In the genomic region with DNA sequence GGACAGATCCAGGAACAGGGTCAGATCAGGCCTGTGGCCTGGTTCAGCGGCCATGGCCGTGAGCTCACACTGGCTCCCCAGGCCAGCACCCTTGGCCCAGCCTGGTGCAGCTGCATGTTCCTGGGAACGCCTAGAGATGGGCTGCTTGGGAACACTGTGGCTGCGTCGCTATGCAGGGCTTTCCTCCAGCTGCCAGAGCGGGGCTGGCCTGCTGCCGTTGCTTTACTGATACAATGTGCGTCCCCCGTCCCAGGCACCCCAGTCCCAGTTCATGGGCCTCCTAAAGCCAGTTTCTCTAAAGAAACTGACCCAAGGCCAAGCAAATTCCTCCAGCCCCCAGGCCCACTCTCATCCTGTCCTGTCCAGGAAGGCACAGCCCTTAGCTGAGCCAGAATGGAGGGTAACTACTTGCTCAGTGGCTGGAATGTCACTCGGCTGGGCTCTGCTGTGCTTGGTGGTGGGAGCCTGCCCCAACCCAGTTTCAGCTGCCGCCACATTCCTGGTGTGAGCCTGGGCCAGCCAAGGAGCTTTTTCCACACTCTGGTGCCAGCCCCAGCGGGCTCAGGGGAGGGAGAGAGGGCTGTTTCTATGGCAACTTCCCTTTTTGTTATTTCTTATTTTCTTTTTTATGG, we compare ENCODE assay signal across 9 mouse cellular contexts. TPM values are rescaled to one million over a fixed set of nuclear protein-coding genes. Genes with fewer than 3 reads are reported as not detected.
DNase-seq lines count a peak whose midpoint lies in the region; ATAC-seq and TF ChIP-seq lines count a peak whose summit lies in the region.
"Had no signal": no experiment of that assay in that cellular context is flagged by ENCODE, and none has a peak within 500 bp of the region (broad histone marks: within the 10 kb centered on the region; RNA-seq: fewer than 3 reads in every experiment).

No protein-coding gene starts in this region.

- H3K36me3 ChIP-seq in hindbrain, embryonic 14.5 days (replicated peaks; ENCODE audit: control insufficient read depth, insufficient read depth) = no peaks in the 10 kb centered on the region
- no peaks in the 10 kb centered on the region for H3K36me3 ChIP-seq in small intestine, adult 2 months (ENCODE audit: control insufficient read depth, insufficient read depth, low read length)

- TF ChIP-seq CTCF in small intestine, adult 2 months (IDR thresholded peaks at IDR 0.05; ENCODE audit: extremely low read depth, insufficient read length, insufficient replicate concordance, low read depth, low read length) = no peak

- no peak overlapping the region; the same call in 1 of the 2 replicates for H3K4me2 ChIP-seq in hindbrain, embryonic 14.5 days (replicated peaks)

- TF ChIP-seq POLR2A in small intestine, adult 2 months (IDR thresholded peaks at IDR 0.05; ENCODE audit: low read depth, low read length) = no peak

- no peaks in the 10 kb centered on the region for H3K9me3 ChIP-seq in hindbrain, embryonic 14.5 days (ENCODE audit: control insufficient read depth, low read length)

- peaks cover 19% of the 10 kb centered on the region for H3K4me1 ChIP-seq in hindbrain, embryonic 14.5 days (replicated peaks; ENCODE audit: control insufficient read depth, insufficient read depth, low read length)
- H3K4me1 ChIP-seq in small intestine, adult 2 months (ENCODE audit: control insufficient read depth, insufficient read depth, insufficient read length, low read length) = peaks cover 20% of the 10 kb centered on the region

- no peak overlapping the region for H3K4me3 ChIP-seq in hindbrain, embryonic 14.5 days (replicated peaks; ENCODE audit: low read length)
- no peak overlapping the region for H3K4me3 ChIP-seq in small intestine, adult 2 months (ENCODE audit: low read depth, low read length)

- H3K27me3 ChIP-seq in hindbrain, embryonic 14.5 days (ENCODE audit: control insufficient read depth, insufficient read depth, low read length) = no peaks in the 10 kb centered on the region
- no peaks in the 10 kb centered on the region for H3K27me3 ChIP-seq in small intestine, adult 2 months (ENCODE audit: control insufficient read depth, insufficient read depth, low read length)

- 38% methylated on average over 12 of the region's 12 CpGs for WGBS in hindbrain, embryonic 14.5 days
- WGBS in small intestine, adult 2 months = 74% methylated on average over 12 of the region's 12 CpGs

- H3K9ac ChIP-seq in hindbrain, embryonic 14.5 days = 0 out of 2 replicates have a peak overlapping the region, but pooled peaks have one; percentile 28
- H3K9ac ChIP-seq: liver, embryonic 14.5 days had no signal

- peak; percentile 74 for ATAC-seq in hindbrain, embryonic 14.5 days (ENCODE audit: low FRiP score)

- peak overlapping the region; percentile 82 for H3K27ac ChIP-seq in hindbrain, embryonic 14.5 days
- peak overlapping the region; percentile 44 for H3K27ac ChIP-seq in small intestine, adult 2 months (ENCODE audit: insufficient read depth, low read depth, low read length)
- H3K27ac ChIP-seq: liver, embryonic 14.5 days had no signal

- intact Hi-C loops in left cerebral cortex, postnatal 14 days (cut with DNase I) = no loop called here

- DNase-seq in urinary bladder, postnatal 25 days (ENCODE audit: low spot score) = peak; percentile 41
- DNase-seq in urinary bladder, adult 2 months (ENCODE audit: low spot score) = no peak
- DNase-seq in gastrocnemius, postnatal 10 days = peak; percentile 80
- DNase-seq in hindbrain, embryonic 14.5 days (ENCODE audit: low spot score) = peak; percentile 70
- peak; percentile 62 to 75 for DNase-seq in left cerebral cortex, postnatal 14 days (ENCODE audit: low spot score in 2 of 2)
- peak; percentile 83 for DNase-seq in mesoderm, embryonic 11.5 days (ENCODE audit: low read depth, low spot score)
- no peak for DNase-seq in thymus, postnatal 0 days (ENCODE audit: low spot score)

RNA-seq across cellular contexts. Expression of a gene that starts 57.6 kb away (rescaled TPM):
- 6.7 and 7.0 TPM in 2 replicates for polyA plus RNA-seq in urinary bladder, adult 2 months (2012; rRNA removed)
- total RNA-seq in gastrocnemius, postnatal 10 days (2021) = 1 to 10 TPM; 2.6 to 4.3 TPM
- polyA plus RNA-seq in hindbrain, embryonic 14.5 days (2014; fragmentation: Nextera tagmentation; extraction: Ambion mirVana) = 6.1 and 8.7 TPM in 2 replicates
- 10 to 100 TPM; 12.1 to 12.9 TPM for total RNA-seq in left cerebral cortex, postnatal 14 days (2021)
- polyA plus RNA-seq in small intestine, adult 2 months (2012; rRNA removed) = 1.7 and 3.1 TPM in 2 replicates
- 2.7 and 2.9 TPM in 2 replicates for polyA plus RNA-seq in thymus, postnatal 0 days (2015; fragmentation: Nextera tagmentation; extraction: Ambion mirVana)

RNA-seq across cellular contexts. Expression of a gene that starts 57.8 kb away (rescaled TPM):
- 130 and 159 TPM in 2 replicates for polyA plus RNA-seq in urinary bladder, adult 2 months (2012; rRNA removed)
- total RNA-seq in gastrocnemius, postnatal 10 days (2021) = 10 to 100 TPM; 49.0 to 58.1 TPM
- polyA plus RNA-seq in hindbrain, embryonic 14.5 days (2014; fragmentation: Nextera tagmentation; extraction: Ambion mirVana) = 145 and 148 TPM in 2 replicates
- 10 to 100 TPM; 65.5 to 67.8 TPM for total RNA-seq in left cerebral cortex, postnatal 14 days (2021)
- 53.2 and 91.9 TPM in 2 replicates for polyA plus RNA-seq in small intestine, adult 2 months (2012; rRNA removed)
- polyA plus RNA-seq in thymus, postnatal 0 days (2015; fragmentation: Nextera tagmentation; extraction: Ambion mirVana) = 184 and 189 TPM in 2 replicates

Comparison
In these comparisons a context has a peak if more than half of its experiments do, and no peak if none do; other contexts are left out.
1. DNase-seq: peak in urinary bladder, postnatal 25 days (single experiment), gastrocnemius, postnatal 10 days (single experiment), hindbrain, embryonic 14.5 days (single experiment), left cerebral cortex, postnatal 14 days (2 of 2) and mesoderm, embryonic 11.5 days (single experiment); none in urinary bladder, adult 2 months (single experiment) and thymus, postnatal 0 days (single experiment).